Mouse (Mus musculus) spleen, adult 2 months (tissue): ENCODE data around the gene Ccdc28a. TPM values are rescaled to one million over a fixed set of nuclear protein-coding genes. Genes with fewer than 3 reads are reported as not detected.

Source experiments
- DNase-seq, 2 experiments: peaks; one replicate each; pipeline versions ENCODE4 v3.0.0 to v3.0.0-alpha.2; 2012 to 2021; ENCODE audit warnings: low spot score in 2 of 2, low read depth in 1 of 2
- H3K27ac ChIP-seq: fragments of 200-500 bp; 2 replicates; pipeline ENCODE4 v1.5.1; 2012; ENCODE audit warnings: low read length, inconsistent platforms; ENCODE audit not compliant: insufficient read depth
- H3K27me3 ChIP-seq: fragments of 200-500 bp; 2 replicates; pipeline ENCODE4 v1.6.1; 2012; ENCODE audit warnings: mild to moderate bottlenecking, moderate library complexity, low read length, inconsistent platforms; ENCODE audit not compliant: control insufficient read depth, insufficient read depth
- H3K36me3 ChIP-seq: fragments of 200-500 bp; 2 replicates; pipeline ENCODE4 v1.6.1; 2012; ENCODE audit warnings: mild to moderate bottlenecking, low read length, inconsistent platforms; ENCODE audit not compliant: control insufficient read depth, insufficient read depth
- H3K4me1 ChIP-seq: fragments of 200-500 bp; 2 replicates; pipeline ENCODE4 v1.6.1; 2011; ENCODE audit warnings: inconsistent platforms; ENCODE audit not compliant: control insufficient read depth, insufficient read depth, insufficient read length
- H3K4me3 ChIP-seq: fragments of 200-500 bp; 2 replicates; pipeline ENCODE4 v1.5.1; 2011; ENCODE audit warnings: mild to moderate bottlenecking, inconsistent platforms; ENCODE audit not compliant: insufficient read depth, insufficient read length; ENCODE audit errors: extremely low read depth
- CTCF ChIP-seq: fragments of 200-500 bp; IDR thresholded peaks from 2 replicates; pipeline ENCODE4 v1.5.1; 2011; ENCODE audit warnings: mild to moderate bottlenecking, inconsistent platforms; ENCODE audit not compliant: insufficient read depth, insufficient read length, insufficient replicate concordance; ENCODE audit errors: extremely low read depth
- POLR2A ChIP-seq: fragments of 200-500 bp; IDR thresholded peaks from 2 replicates; pipeline ENCODE4 v1.6.1; 2011; ENCODE audit warnings: low read depth, low read length, inconsistent platforms
- WGBS: fragments of 180-500 bp; shearing (Covaris S2); methylation state at CpG from one replicate; pipeline ENCODE4 v1.1.7; 2018; 5-methylcytosine and 5-hydroxymethylcytosine counted together
- polyA plus RNA-seq: library from polyadenylated mRNA; depleted of rRNA; stranded (reverse); fragments of >200 nt; gene quantifications from 2 replicates; pipeline ENCODE4 v1.2.3, GENCODE M21; 2012; rRNA removed

The Ccdc28a gene
- polyA plus RNA-seq, 1 experiment: 14.3 TPM

GRCm38 (mm10) chr10:18177304-18177703 is 57.5 kb downstream of the Ccdc28a start:
- TF ChIP-seq CTCF: no peak
- TF ChIP-seq POLR2A: no peak
- Histone ChIP-seq H3K4me3 (no peak overlapping the region), H3K27ac (no peak overlapping the region), H3K27me3 (no peaks in the 10 kb centered on the region), H3K36me3 (no peaks in the 10 kb centered on the region), H3K4me1 (no peaks in the 10 kb centered on the region)
- WGBS: 71% methylated on average over 2 of the region's 2 CpGs
- DNase-seq: no peak

GRCm38 (mm10) chr10:18176722-18177121 is 58.1 kb downstream of the Ccdc28a start:
- H3K36me3 ChIP-seq: no peaks in the 10 kb centered on the region
- WGBS: 40% methylated on average over 7 of the region's 7 CpGs
- H3K4me3 ChIP-seq: no peak overlapping the region
- H3K27ac ChIP-seq: no peak overlapping the region
- DNase-seq: no peak
- no peaks in the 10 kb centered on the region for H3K4me1 ChIP-seq
- H3K27me3 ChIP-seq: no peaks in the 10 kb centered on the region
- no peak for TF ChIP-seq POLR2A
- no peak for TF ChIP-seq CTCF

DNA sequence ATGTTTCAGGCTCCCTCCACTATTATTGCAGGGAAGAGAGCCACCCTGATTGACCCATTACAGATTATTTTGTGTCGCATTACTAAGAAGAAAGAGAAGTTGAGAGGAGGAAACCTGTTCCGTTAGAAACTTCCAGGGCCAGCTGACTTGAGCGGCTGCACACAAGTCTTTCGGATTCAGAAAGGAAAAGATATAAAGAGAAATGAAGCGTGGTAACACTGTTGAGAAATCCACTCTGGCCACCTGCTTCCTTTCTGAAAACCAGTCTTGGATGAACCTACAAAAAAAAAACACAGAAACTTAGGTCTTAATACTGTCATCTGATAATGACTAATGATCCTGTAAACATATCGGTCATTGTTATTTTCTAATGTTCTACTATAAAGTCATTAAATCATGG is 59.7 kb downstream of the Ccdc28a start:
- no peaks in the 10 kb centered on the region for H3K4me1 ChIP-seq
- WGBS: 43% methylated on average over 6 of the region's 6 CpGs
- no peaks in the 10 kb centered on the region for H3K36me3 ChIP-seq
- DNase-seq: no peak
- no peaks in the 10 kb centered on the region for H3K27me3 ChIP-seq
- H3K4me3 ChIP-seq: no peak overlapping the region
- no peak for TF ChIP-seq POLR2A
- no peak for TF ChIP-seq CTCF
- no peak overlapping the region for H3K27ac ChIP-seq

Other genes starting within 250 kb of the Ccdc28a start
- gene Abracl, start 211.7 kb downstream of the Ccdc28a start, polyA plus RNA-seq: 3.5 and 3.7 TPM in 2 replicates
- gene Reps1, start 179.1 kb downstream of the Ccdc28a start, polyA plus RNA-seq: 33.3 and 43.7 TPM in 2 replicates
- gene Ect2l, start 24.1 kb downstream of the Ccdc28a start, polyA plus RNA-seq: not detected in 2 replicates
- gene Nhsl1, start 84.0 kb upstream of the Ccdc28a start, polyA plus RNA-seq: 0.74 and 0.99 TPM in 2 replicates